Mouse (Mus musculus) mature B cell (primary cell): ENCODE measurements around the gene Uqcr11.

Experiments used
- in situ Hi-C: fragments of 300-500 bp; cut with MboI; formaldehyde crosslinking; loops from 2 replicates; pipeline ENCODE4 v1.14.3; 2019

Gene Uqcr11

GRCm38 (mm10) chr10:80399191-80399972 lies 7.2 kb downstream of the Uqcr11 start, which contains the start of gene Mbd3:
Mbd3 (minus strand) TSS chr10:80399550.
- in situ Hi-C loops, result no loop called here

- in situ Hi-C loops, result no loop called here
Observed at GRCm38 (mm10) chr10:80398719-80399190, 7.9 kb downstream of the Uqcr11 start.

GRCm38 (mm10) chr10:80398174-80398535 lies 8.5 kb downstream of the Uqcr11 start:
- in situ Hi-C loops, result no loop called here

GRCm38 (mm10) chr10:80397524-80398173 lies 9.0 kb downstream of the Uqcr11 start:
- in situ Hi-C loops, result no loop called here

GRCm38 (mm10) chr10:80396822-80397523 lies 9.7 kb downstream of the Uqcr11 start:
- in situ Hi-C loops, result no loop called here

- in situ Hi-C loops, result no loop called here
Observed at GRCm38 (mm10) chr10:80395025-80395627, 11.5 kb downstream of the Uqcr11 start.

GRCm38 (mm10) chr10:80392687-80393086 lies 13.9 kb downstream of the Uqcr11 start:
- in situ Hi-C loops, result no loop called here

- in situ Hi-C loops, result no loop called here
Observed at GRCm38 (mm10) chr10:80390697-80391096, 15.9 kb downstream of the Uqcr11 start.

- in situ Hi-C loops, result no loop called here
Observed at GRCm38 (mm10) chr10:80389185-80389708, 17.4 kb downstream of the Uqcr11 start.

GRCm38 (mm10) chr10:80388731-80389130 lies 17.9 kb downstream of the Uqcr11 start:
- in situ Hi-C loops, result no loop called here

GRCm38 (mm10) chr10:80387522-80387959 lies 19.1 kb downstream of the Uqcr11 start, which contains the start of gene Mex3d:
Mex3d (minus strand) TSS chr10:80387659.
- in situ Hi-C loops, result no loop called here

GRCm38 (mm10) chr10:80386735-80387471 lies 19.7 kb downstream of the Uqcr11 start:
- in situ Hi-C loops, result no loop called here

- in situ Hi-C loops, result no loop called here
Observed at GRCm38 (mm10) chr10:80385811-80386734, 20.6 kb downstream of the Uqcr11 start.

- in situ Hi-C loops, result no loop called here
Observed at GRCm38 (mm10) chr10:80385310-80385709, 21.3 kb downstream of the Uqcr11 start.

GRCm38 (mm10) chr10:80384709-80385108 lies 21.9 kb downstream of the Uqcr11 start:
- in situ Hi-C loops, result no loop called here

GRCm38 (mm10) chr10:80384115-80384639 lies 22.5 kb downstream of the Uqcr11 start:
- in situ Hi-C loops, result no loop called here

- in situ Hi-C loops, result no loop called here
Observed at GRCm38 (mm10) chr10:80383431-80383830, 23.2 kb downstream of the Uqcr11 start.

GRCm38 (mm10) chr10:80382641-80383365 lies 23.8 kb downstream of the Uqcr11 start:
- in situ Hi-C loops, result no loop called here

GRCm38 (mm10) chr10:80377716-80378115 lies 28.9 kb downstream of the Uqcr11 start:
- in situ Hi-C loops, result loop anchor here (10.0 kb wide), 1 partner anchor 127 kb away; no protein-coding TSS in a partner anchor
